Mouse (Mus musculus) fibroblast of lung, adult 2 months (primary cell): ENCODE results near the gene Agbl4.

Experiments used
- DNase-seq: peaks from one replicate; pipeline ENCODE4 v3.0.0-alpha.2; 2011; ENCODE audit warnings: low read depth

Agbl4 gene

GRCm38 (mm10) chr4:111399784-111400183 lies 1002.3 kb downstream of the Agbl4 start:
- no peak for DNase-seq

GRCm38 (mm10) chr4:111400676-111401075 lies 1003.2 kb downstream of the Agbl4 start:
- DNase-seq = no peak

- no peak for DNase-seq
Observed at GRCm38 (mm10) chr4:111403243-111403642, 1005.8 kb downstream of the Agbl4 start.

- DNase-seq = no peak
Observed at GRCm38 (mm10) chr4:111410731-111411130, 1013.3 kb downstream of the Agbl4 start.

- no peak for DNase-seq
Observed at GRCm38 (mm10) chr4:111414399-111414798, 1016.9 kb downstream of the Agbl4 start.

GRCm38 (mm10) chr4:111414818-111415488 lies 1017.5 kb downstream of the Agbl4 start, which contains the start of gene Bend5:
Bend5 (plus strand) TSS chr4:111415006.
- no peak for DNase-seq

- DNase-seq = no peak
Observed at GRCm38 (mm10) chr4:111416126-111416525, 1018.7 kb downstream of the Agbl4 start.

- no peak for DNase-seq
Observed at GRCm38 (mm10) chr4:111416551-111416950, 1019.1 kb downstream of the Agbl4 start.

- no peak for DNase-seq
Observed at GRCm38 (mm10) chr4:111417716-111418115, 1020.3 kb downstream of the Agbl4 start.

- no peak for DNase-seq
Observed at GRCm38 (mm10) chr4:111419476-111419875, 1022.0 kb downstream of the Agbl4 start.

GRCm38 (mm10) chr4:111420031-111420430 lies 1022.6 kb downstream of the Agbl4 start:
- DNase-seq = peak; percentile 27

GRCm38 (mm10) chr4:111420955-111421354 lies 1023.5 kb downstream of the Agbl4 start:
- DNase-seq = no peak

- no peak for DNase-seq
Observed at GRCm38 (mm10) chr4:111421785-111422184, 1024.3 kb downstream of the Agbl4 start.

GRCm38 (mm10) chr4:111424371-111424950 lies 1027.0 kb downstream of the Agbl4 start:
- DNase-seq = no peak

- no peak for DNase-seq
Observed at GRCm38 (mm10) chr4:111425170-111425569, 1027.7 kb downstream of the Agbl4 start.

- no peak for DNase-seq
Observed at GRCm38 (mm10) chr4:111431186-111431585, 1033.7 kb downstream of the Agbl4 start.

- DNase-seq = no peak
Observed at GRCm38 (mm10) chr4:111432013-111432412, 1034.6 kb downstream of the Agbl4 start.

- DNase-seq = no peak
Observed at GRCm38 (mm10) chr4:111432417-111432816, 1035.0 kb downstream of the Agbl4 start.

- DNase-seq = no peak
Observed at GRCm38 (mm10) chr4:111441709-111442108, 1044.2 kb downstream of the Agbl4 start.

GRCm38 (mm10) chr4:111442435-111443238 lies 1045.2 kb downstream of the Agbl4 start:
- DNase-seq = peak; percentile 54

- DNase-seq = no peak
Observed at GRCm38 (mm10) chr4:111443906-111444615, 1046.6 kb downstream of the Agbl4 start.

GRCm38 (mm10) chr4:111444616-111445160 lies 1047.2 kb downstream of the Agbl4 start:
- no peak for DNase-seq
